ENCODE assay signal across 15 mouse cellular contexts in the genomic region with DNA sequence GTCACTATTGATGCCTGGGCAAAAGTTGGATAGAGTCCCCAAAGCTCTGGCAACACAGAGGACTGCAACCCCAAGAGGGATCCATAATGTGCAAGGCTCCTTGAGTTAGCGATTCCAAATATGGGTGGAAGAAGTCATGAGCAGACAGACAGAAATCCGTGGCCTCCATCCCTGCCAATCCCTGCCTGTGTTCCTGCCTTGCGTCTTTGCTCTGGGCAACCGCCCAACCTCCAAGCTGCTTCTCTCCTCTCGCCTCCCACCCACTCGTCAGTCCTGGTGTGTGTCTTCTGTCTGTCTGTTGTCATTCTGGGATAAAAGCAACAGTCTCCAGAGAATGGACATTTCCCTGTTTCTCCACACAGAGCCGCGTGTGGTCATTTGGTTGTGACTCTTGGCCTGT.
DNase-seq lines count a peak whose midpoint lies in the region.
"Had no signal": no experiment of that assay in that cellular context is flagged by ENCODE, and none has a peak within 500 bp of the region (broad histone marks: within the 10 kb centered on the region; RNA-seq: fewer than 3 reads in every experiment).

No protein-coding gene starts in this region.

- intact Hi-C loops in left cerebral cortex, postnatal 4 days (cut with DNase I): no loop called here
- intact Hi-C loops in left cerebral cortex, postnatal 36 days (cut with DNase I): no loop called here

- DNase-seq in layer of hippocampus, adult 11-12 months (ENCODE audit: low spot score): peak; percentile 19
- no peak for DNase-seq in layer of hippocampus, postnatal 10 days (ENCODE audit: low spot score in 2 of 2)
- DNase-seq in left cerebral cortex, postnatal 4 days: peak; percentile 8
- DNase-seq in left cerebral cortex, postnatal 36 days (ENCODE audit: low spot score in 2 of 2): no peak
- DNase-seq in brain, adult 2 months (ENCODE audit: low read depth, low spot score): peak; percentile 55
- DNase-seq in layer of hippocampus, adult 9-11 months: peak; percentile 34
- DNase-seq in B cell, adult 2 months: no peak
- DNase-seq: adrenal gland, adult 8-10 months; cerebellum, adult 8-10 months; embryo, embryonic 11 days; gastrocnemius, adult 2 months; gastrocnemius, postnatal 36 days; heart, adult 2 months; kidney, adult 2 months; thymus, postnatal 4 days had no signal

Comparison
In these comparisons a context has a peak if more than half of its experiments do, and no peak if none do; other contexts are left out.
1. DNase-seq: peak in layer of hippocampus, adult 11-12 months (single experiment), left cerebral cortex, postnatal 4 days (single experiment), brain, adult 2 months (single experiment) and layer of hippocampus, adult 9-11 months (single experiment); none in layer of hippocampus, postnatal 10 days (0 of 2), left cerebral cortex, postnatal 36 days (0 of 2) and B cell, adult 2 months (0 of 2).